Mouse (Mus musculus) ES-Bruce4 (cell line): Measurements from ENCODE around the gene Fstl4.

Experiments
- EP300 ChIP-seq: IDR thresholded peaks from 2 replicates; pipeline ENCODE4 v1.6.1; 2011; ENCODE audit warnings: low read depth, low read length; ENCODE audit not compliant: insufficient read depth
- POLR2A ChIP-seq: IDR thresholded peaks from one replicate; pipeline ENCODE4 v1.8.1; 2011; ENCODE audit warnings: low read length; ENCODE audit not compliant: insufficient read depth

GRCm38 (mm10) chr11:52997421-52997820, 233.0 kb downstream of the Fstl4 start:
- TF ChIP-seq POLR2A (no peak), EP300 (no peak)
